Mouse (Mus musculus) spleen, adult 2 months (tissue): ENCODE measurements around the gene Emc8.

Experiments
- CTCF ChIP-seq: fragments of 200-500 bp; IDR thresholded peaks from 2 replicates; pipeline ENCODE4 v1.5.1; 2011; ENCODE audit warnings: mild to moderate bottlenecking, inconsistent platforms; ENCODE audit not compliant: insufficient read depth, insufficient read length, insufficient replicate concordance; ENCODE audit errors: extremely low read depth
- POLR2A ChIP-seq: fragments of 200-500 bp; IDR thresholded peaks from 2 replicates; pipeline ENCODE4 v1.6.1; 2011; ENCODE audit warnings: low read depth, low read length, inconsistent platforms

- TF ChIP-seq CTCF, result no peak
- TF ChIP-seq POLR2A, result no peak
Observed at GRCm38 (mm10) chr8:120704203-120704602, 35.8 kb upstream of the Emc8 start.
